Mouse (Mus musculus) gastrocnemius, adult 18-20 months (tissue): ENCODE data around the gene Krt35. TPM values are rescaled to one million over a fixed set of nuclear protein-coding genes. Genes with fewer than 3 reads are reported as not detected.

ENCODE experiments used
- DNase-seq: peaks from one replicate; pipeline ENCODE4 v3.0.0; 2021; ENCODE audit warnings: low spot score
- total RNA-seq, 2 experiments: library from RNA; stranded (reverse); gene quantifications; 2 replicates each; pipeline ENCODE4 v1.2.3; 2021

Krt35 gene
- total RNA-seq, 2 experiments from 2014 or later = not detected

- no peak for DNase-seq
These were observed 29.6 kb downstream of the Krt35 start for GRCm38 (mm10) chr11:100066236-100067010.

GRCm38 (mm10) chr11:100058875-100059274, 37.2 kb downstream of the Krt35 start:
- no peak for DNase-seq

- DNase-seq = no peak
These were observed 40.1 kb downstream of the Krt35 start for GRCm38 (mm10) chr11:100055686-100056655.

GRCm38 (mm10) chr11:100050451-100050850, 45.6 kb downstream of the Krt35 start, which contains the start of gene Krt31:
TSS of gene Krt31 (minus strand) at chr11:100050551.
- DNase-seq = no peak

- DNase-seq = no peak
These were observed 48.8 kb downstream of the Krt35 start for GRCm38 (mm10) chr11:100047193-100047592.

GRCm38 (mm10) chr11:100046303-100046866, 49.7 kb downstream of the Krt35 start:
- DNase-seq = no peak

Other genes starting within 250 kb of the Krt35 start
- gene Krtap4-16, start 244.6 kb downstream of the Krt35 start, total RNA-seq = not detected
- not detected for gene Gm11568, start 238.3 kb downstream of the Krt35 start, total RNA-seq
- not detected for gene Gm11559, start 231.8 kb downstream of the Krt35 start, total RNA-seq
- gene Krtap9-1, start 222.9 kb downstream of the Krt35 start, total RNA-seq = not detected
- gene Gm11567, start 217.1 kb downstream of the Krt35 start, total RNA-seq = not detected
- gene Krtap31-1, start 188.3 kb downstream of the Krt35 start, total RNA-seq = not detected
- not detected for gene Gm11565, start 181.5 kb downstream of the Krt35 start, total RNA-seq
- not detected for gene Krtap31-2, start 159.9 kb downstream of the Krt35 start, total RNA-seq
- gene Krtap9-5, start 147.8 kb downstream of the Krt35 start, total RNA-seq = not detected
- not detected for gene Krtap29-1, start 117.2 kb downstream of the Krt35 start, total RNA-seq
- not detected for gene Krtap16-1, start 109.6 kb downstream of the Krt35 start, total RNA-seq
- gene Krtap17-1, start 102.2 kb downstream of the Krt35 start, total RNA-seq = not detected
- gene Krt33a, start 80.0 kb downstream of the Krt35 start, total RNA-seq = under 1 TPM in 1 of 2 experiments, not detected in 1; 0.21 TPM
- gene Krt33b, start 66.4 kb downstream of the Krt35 start, total RNA-seq = not detected
- gene Krt34, start 54.7 kb downstream of the Krt35 start, total RNA-seq = under 1 TPM in 1 of 2 experiments, not detected in 1; 0.25 TPM
- not detected for gene Krt31, start 45.7 kb downstream of the Krt35 start, total RNA-seq
- not detected for gene Krt32, start 8.0 kb downstream of the Krt35 start, total RNA-seq
- not detected for gene Krt36, start 9.4 kb upstream of the Krt35 start, total RNA-seq
- gene Krt13, start 25.3 kb upstream of the Krt35 start, total RNA-seq = not detected
- not detected for gene Krt15, start 39.7 kb upstream of the Krt35 start, total RNA-seq
- under 1 TPM; 0.37 to 0.57 TPM for gene Krt19, start 52.4 kb upstream of the Krt35 start, total RNA-seq
- gene Krt9, start 97.0 kb upstream of the Krt35 start, total RNA-seq = not detected
- not detected for gene Krt14, start 111.3 kb upstream of the Krt35 start, total RNA-seq
- not detected for gene Krt16, start 152.7 kb upstream of the Krt35 start, total RNA-seq
- gene Krt17, start 164.8 kb upstream of the Krt35 start, total RNA-seq = under 1 TPM in 1 of 2 experiments, not detected in 1; 0.14 TPM
- not detected for gene Krt42, start 173.6 kb upstream of the Krt35 start, total RNA-seq
- 1,000 to 10,000 TPM; 1,490 to 1,592 TPM for gene Eif1, start 223.6 kb upstream of the Krt35 start, total RNA-seq
- not detected for gene Gast, start 238.2 kb upstream of the Krt35 start, total RNA-seq